Mouse (Mus musculus): ENCODE measurements around the gene Sh3bgrl3. TPM values are rescaled to one million over a fixed set of nuclear protein-coding genes. Genes with fewer than 3 reads are reported as not detected.

Gene Sh3bgrl3
- total and polyA plus RNA-seq, 3 experiments = 128 to 362 (median 153) TPM

DNA sequence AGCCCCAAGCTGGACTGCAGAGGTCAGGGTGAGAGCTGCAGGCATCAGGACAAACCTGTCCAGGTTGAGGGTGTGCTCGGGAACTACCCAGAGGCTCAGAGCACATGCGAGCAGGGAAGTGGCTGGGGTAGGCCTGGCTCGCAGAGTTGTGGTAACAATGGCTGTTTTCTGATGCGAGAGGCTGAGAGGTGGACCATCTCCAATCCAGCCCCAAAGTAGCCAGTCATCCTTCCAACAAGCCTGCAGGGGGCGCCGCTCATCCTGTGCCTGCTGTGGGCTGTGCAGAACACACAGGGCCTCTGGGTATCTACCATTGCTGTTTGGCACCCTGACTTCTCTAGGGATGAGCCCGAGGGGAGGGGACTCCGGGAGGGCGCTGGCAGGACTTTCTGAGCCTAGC is 8.9 kb downstream of the Sh3bgrl3 start:
- Histone ChIP-seq H3K27ac (ENCODE audit: insufficient read depth, low read depth) (peak overlapping the region; percentile 88), H3K27me3 (replicated peaks) (no peaks in the 10 kb centered on the region), H3K9me3 (replicated peaks; ENCODE audit: low read length) (no peaks in the 10 kb centered on the region), H3K4me2 (ENCODE audit: insufficient read depth, low read depth, poor library complexity, severe bottlenecking) (0 out of 2 replicates have a peak overlapping the region, but pooled peaks have one; percentile 9), H3K36me3 (replicated peaks in 1 of 2; ENCODE audit: control insufficient read depth in 1 of 2, insufficient read depth in 1 of 2, low read length in 1 of 2) (peaks cover 0 to 7% of the 10 kb centered on the region in 2 experiments), H3K9ac (ENCODE audit: insufficient read depth, low read depth) (peak overlapping the region; percentile 54), H3K4me1 (ENCODE audit: control insufficient read depth in 1 of 2, insufficient read depth in 2 of 2) (peaks cover 63 to 97% of the 10 kb centered on the region in 2 experiments), H3K4me3 (replicated peaks in 1 of 3; ENCODE audit: low read depth in 2 of 3, low read length in 2 of 3, poor library complexity in 1 of 3) (peak overlapping the region in 1 of 3 experiments; percentile 38), H3K79me2 (replicated peaks; ENCODE audit: control insufficient read depth, extremely low read depth, insufficient read depth, poor library complexity, severe bottlenecking) (no peaks in the 10 kb centered on the region)
- dilution Hi-C loops (cut with MboI; ENCODE audit: extremely low pct_ligation_motif_present, extremely low pct_unique_long_range_greater_than_20kb, low sequenced_read_pairs) (no loop called here), in situ Hi-C loops (cut with MboI; ENCODE audit: low pct_ligation_motif_present, low pct_unique_long_range_greater_than_20kb, low sequenced_read_pairs) (loop anchor here (5.0 kb wide), 1 partner anchor 82 kb away; no protein-coding TSS in a partner anchor)
- TF ChIP-seq ZKSCAN1 (IDR thresholded peaks at IDR 0.05; ENCODE audit: borderline replicate concordance, low read depth, low read length) (no peak), ZNF384 (IDR thresholded peaks at IDR 0.05; ENCODE audit: low read depth, low read length) (no peak), MAX (IDR thresholded peaks at IDR 0.05; ENCODE audit: low read length) (peak; percentile 62; the same call in 1 of the 2 replicates), NELFE (IDR thresholded peaks at IDR 0.05; ENCODE audit: low read depth, low read length) (no peak), NRF1 (IDR thresholded peaks at IDR 0.05; ENCODE audit: low read depth, low read length) (no peak), SIN3A (IDR thresholded peaks at IDR 0.05; ENCODE audit: low read length) (no peak), TBP (conservative IDR thresholded peaks at IDR 0.05; ENCODE audit: low read depth, low read length) (no peak), MAFK (IDR thresholded peaks at IDR 0.05; ENCODE audit: insufficient replicate concordance, low read length) (no peak), BHLHE40 (IDR thresholded peaks at IDR 0.05; ENCODE audit: low read depth, low read length) (no peak), POLR2AphosphoS2 (IDR thresholded peaks at IDR 0.05; ENCODE audit: low read depth, low read length) (no peak), UBTF (IDR thresholded peaks at IDR 0.05; ENCODE audit: low read depth, low read length) (no peak), CHD2 (IDR thresholded peaks at IDR 0.05; ENCODE audit: low read length) (no peak), USF2 (conservative IDR thresholded peaks at IDR 0.05; ENCODE audit: low read depth, low read length) (no peak), ELF1 (IDR thresholded peaks at IDR 0.05; ENCODE audit: low read depth, low read length) (no peak), POLR2A (IDR thresholded peaks at IDR 0.05; ENCODE audit: low read depth, low read length) (no peak), USF1 (IDR thresholded peaks at IDR 0.05; ENCODE audit: low read depth, low read length) (no peak), JUND (conservative IDR thresholded peaks at IDR 0.05; ENCODE audit: low read depth, low read length) (no peak), CHD1 (IDR thresholded peaks at IDR 0.05; ENCODE audit: low read depth, low read length) (no peak), RCOR1 (conservative IDR thresholded peaks at IDR 0.05; ENCODE audit: low read depth, low read length) (0 out of 2 replicates have a peak, but pooled peaks have one; percentile 8), PAX5 (IDR thresholded peaks at IDR 0.05; ENCODE audit: low read length) (no peak), TCF12 (IDR thresholded peaks at IDR 0.05; ENCODE audit: low read depth, low read length) (no peak), RAD21 (IDR thresholded peaks at IDR 0.05; ENCODE audit: low read depth, low read length) (peak; percentile 20), GABPA (IDR thresholded peaks at IDR 0.05; ENCODE audit: insufficient replicate concordance, low read depth, low read length) (no peak), SMC3 (IDR thresholded peaks at IDR 0.05; ENCODE audit: low read depth, low read length) (peak; percentile 28; the same call in 1 of the 2 replicates), IRF4 (IDR thresholded peaks at IDR 0.05; ENCODE audit: low read depth, low read length) (no peak), MEF2A (IDR thresholded peaks at IDR 0.05; ENCODE audit: borderline replicate concordance, low read depth, low read length) (peak; percentile 70; the same call in 1 of the 2 replicates), ZC3H11A (IDR thresholded peaks at IDR 0.05; ENCODE audit: low read depth, low read length) (no peak), MYC (IDR thresholded peaks at IDR 0.05; ENCODE audit: low read depth, low read length) (peak; percentile 70; the same call in 1 of the 2 replicates), JUN (IDR thresholded peaks at IDR 0.05; ENCODE audit: insufficient read depth, low read depth, low read length) (no peak), E2F4 (IDR thresholded peaks at IDR 0.05; ENCODE audit: insufficient replicate concordance, low read depth, low read length) (no peak), CTCF (conservative IDR thresholded peaks at IDR 0.05 in 1 of 2, IDR thresholded peaks at IDR 0.05 in 1 of 2; ENCODE audit: low read depth in 2 of 2, low read length in 2 of 2) (peak in 1 of 2 experiments; percentile 70; a peak in 2 of 4 replicates), KAT2A (IDR thresholded peaks at IDR 0.05; ENCODE audit: insufficient replicate concordance, low read length) (no peak), MXI1 (IDR thresholded peaks at IDR 0.05; ENCODE audit: low read depth, low read length) (0 out of 2 replicates have a peak, but pooled peaks have one; percentile 16), EP300 (IDR thresholded peaks at IDR 0.05; ENCODE audit: low read length) (no peak), ZMIZ1 (IDR thresholded peaks at IDR 0.05; ENCODE audit: low read depth, low read length) (no peak), MAZ (IDR thresholded peaks at IDR 0.05; ENCODE audit: low read depth, low read length) (no peak), HCFC1 (IDR thresholded peaks at IDR 0.05; ENCODE audit: low read depth, low read length) (peak; percentile 49; the same call in 1 of the 2 replicates), ETS1 (conservative IDR thresholded peaks at IDR 0.05; ENCODE audit: low read depth, low read length) (no peak; the same call in none of the 2 replicates)
- peak; percentile 94 for DNase-seq (ENCODE audit: extremely low read depth)

All from CH12.LX (cell line).